ENCODE assay signal across 14 mouse cellular contexts in genomic region chr14:122637798-122638555, GRCm38 (mm10).
A peak's percentile ranks its signal among the peaks of the same experiment; 100 is the strongest.
DNase-seq lines count a peak whose midpoint lies in the region; ATAC-seq and TF ChIP-seq lines count a peak whose summit lies in the region.
"Had no signal": no experiment of that assay in that cellular context is flagged by ENCODE, and none has a peak within 500 bp of the region (broad histone marks: within the 10 kb centered on the region; RNA-seq: fewer than 3 reads in every experiment).

No protein-coding gene starts in this region.

- no peaks in the 10 kb centered on the region for H3K4me1 ChIP-seq in ES-E14 (ENCODE audit: control insufficient read depth in 2 of 2, insufficient read depth in 2 of 2, low read length in 2 of 2, poor library complexity in 1 of 2)
- H3K4me1 ChIP-seq: lung, embryonic 15.5 days had no signal

- no peak overlapping the region for H3K27ac ChIP-seq in layer of hippocampus, adult 2 months
- H3K27ac ChIP-seq in ES-E14 (ENCODE audit: insufficient read depth, low read depth, low read length, poor library complexity, severe bottlenecking), result no peak overlapping the region
- H3K27ac ChIP-seq: lung, embryonic 15.5 days had no signal

- DNase-seq in cerebellum, postnatal 14 days, result peak; percentile 25 to 38
- DNase-seq in cerebellum, adult 11-12 months, result no peak
- DNase-seq in layer of hippocampus, adult 2 months (ENCODE audit: low spot score in 2 of 2), result no peak
- no peak for DNase-seq in layer of hippocampus, adult 18-20 months (ENCODE audit: low spot score in 2 of 2)
- DNase-seq in ES-E14 (ENCODE audit: low read depth, low spot score), result peak; percentile 2
- DNase-seq in right cerebral cortex, adult 18-20 months, result no peak
- DNase-seq in spleen, adult 12 weeks (ENCODE audit: low spot score), result no peak
- DNase-seq: cerebellum, adult 18-20 months; gastrocnemius, postnatal 36 days; right cerebral cortex, postnatal 14 days; thymus, adult 2 months had no signal

- no peaks in the 10 kb centered on the region for H3K36me3 ChIP-seq in ES-E14 (ENCODE audit: control insufficient read depth, insufficient read depth, low read length, poor library complexity, severe bottlenecking)
- H3K36me3 ChIP-seq: lung, embryonic 15.5 days had no signal

- peak; percentile 87 for ATAC-seq in granulocyte monocyte progenitor cell, adult 5-6 weeks (replicated peaks; ENCODE audit: poor library complexity, severe bottlenecking)

- in situ Hi-C loops in ES-E14 (cut with MboI; ENCODE audit: low sequenced_read_pairs in 2 of 2, unreplicated experiment in 2 of 2), result no loop called here

- TF ChIP-seq CTCF in layer of hippocampus, adult 2 months (conservative IDR thresholded peaks at IDR 0.05), result peak; percentile 73

- H3K9ac ChIP-seq in ES-E14 (ENCODE audit: insufficient read depth, low read depth, low read length, poor library complexity, severe bottlenecking), result no peak overlapping the region
- H3K9ac ChIP-seq: lung, embryonic 15.5 days had no signal

- H3K9me3 ChIP-seq in ES-E14 (ENCODE audit: control insufficient read depth, insufficient read depth, low read depth, low read length), result no peaks in the 10 kb centered on the region
- H3K9me3 ChIP-seq: lung, embryonic 15.5 days had no signal

- no peak overlapping the region for H3K4me3 ChIP-seq in layer of hippocampus, adult 2 months
- no peak overlapping the region for H3K4me3 ChIP-seq in ES-E14 (ENCODE audit: insufficient read depth in 1 of 2, low read depth in 1 of 2, low read length in 2 of 2, poor library complexity in 1 of 2, severe bottlenecking in 1 of 2)
- H3K4me3 ChIP-seq: erythroblast, embryonic 14.5 days; lung, embryonic 15.5 days had no signal

TF ChIP-seq in ES-E14, 5 proteins besides CTCF, POLR2A, EP300 and RAD21:
- TF ChIP-seq CHD2 (IDR thresholded peaks at IDR 0.05; ENCODE audit: low read depth, low read length) (no peak), ZNF384 (IDR thresholded peaks at IDR 0.05; ENCODE audit: low read depth, low read length) (no peak), ZC3H11A (IDR thresholded peaks at IDR 0.05; ENCODE audit: borderline replicate concordance, low read depth, low read length) (no peak), MAFK (IDR thresholded peaks at IDR 0.05; ENCODE audit: insufficient read depth, low read depth, low read length) (no peak), HCFC1 (IDR thresholded peaks at IDR 0.05; ENCODE audit: borderline replicate concordance, insufficient read depth, low read length) (no peak)

Comparison
In these comparisons a context has a peak if more than half of its experiments do, and no peak if none do; other contexts are left out.
1. DNase-seq: peak in cerebellum, postnatal 14 days (2 of 2) and ES-E14 (single experiment); none in cerebellum, adult 11-12 months (single experiment), layer of hippocampus, adult 2 months (0 of 2), layer of hippocampus, adult 18-20 months (0 of 2), right cerebral cortex, adult 18-20 months (single experiment) and spleen, adult 12 weeks (single experiment).